Mouse (Mus musculus) gastrocnemius, adult 8-10 months (tissue): Measurements from ENCODE around the gene Gm9817. TPM values are rescaled to one million over a fixed set of nuclear protein-coding genes. Genes with fewer than 3 reads are reported as not detected.

Source experiments
- DNase-seq, 2 experiments: peaks; one replicate each; pipeline ENCODE4 v3.0.0; 2022; ENCODE audit warnings: low spot score in 2 of 2
- total RNA-seq, 4 experiments: library from RNA; stranded (reverse); gene quantifications; 2 replicates each; pipeline ENCODE4 v1.2.4; 2022

Gene Gm9817
- total RNA-seq, 4 experiments from 2014 or later: 0.12 to 0.22 TPM; not detected in 2

DNA sequence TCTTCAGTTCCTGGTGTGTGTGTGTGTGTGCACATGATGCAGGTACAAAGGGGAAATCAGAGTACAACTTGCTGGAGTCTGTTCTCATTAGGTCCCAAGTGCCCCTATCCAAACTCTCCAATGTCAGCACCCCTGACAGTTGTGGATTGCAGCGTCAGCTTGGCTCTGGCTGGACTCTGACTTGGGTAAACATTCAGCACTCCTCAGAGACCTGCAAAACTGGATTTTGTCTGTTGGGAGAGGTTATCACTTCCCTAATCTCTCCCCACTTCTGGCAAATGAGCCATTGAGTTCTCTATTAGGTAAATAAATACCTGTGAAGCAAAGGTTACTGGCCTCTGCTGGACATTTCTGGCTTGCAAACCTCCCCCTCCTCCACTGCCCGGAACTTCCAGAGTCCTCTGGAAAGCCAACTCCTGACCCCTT, 10.3 kb downstream of the Gm9817 start:
- DNase-seq: no peak

GRCm38 (mm10) chr13:45089846-45090245, 11.4 kb downstream of the Gm9817 start:
- no peak for DNase-seq

- no peak for DNase-seq
These were observed 14.3 kb downstream of the Gm9817 start for GRCm38 (mm10) chr13:45092816-45093215.

DNA sequence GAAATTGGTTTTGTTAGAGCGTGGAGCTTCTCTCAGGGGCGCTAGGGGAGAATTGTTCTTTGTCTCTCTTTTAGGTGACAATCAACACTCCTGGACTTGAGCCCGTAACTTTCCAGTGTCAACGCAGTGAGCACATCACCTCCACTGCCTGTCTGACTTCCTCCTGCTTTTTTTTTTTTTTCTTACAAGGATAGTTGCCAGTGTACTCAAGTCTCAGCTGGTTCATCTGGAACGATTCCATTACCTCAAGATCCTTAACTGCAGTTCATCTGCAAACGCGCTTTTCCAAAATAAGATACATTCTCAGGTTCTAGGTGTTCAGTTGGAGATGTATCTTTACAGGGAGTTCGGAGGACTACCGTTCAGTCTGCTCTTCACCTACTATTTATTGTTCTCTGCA, 16.5 kb downstream of the Gm9817 start:
- no peak for DNase-seq

DNA sequence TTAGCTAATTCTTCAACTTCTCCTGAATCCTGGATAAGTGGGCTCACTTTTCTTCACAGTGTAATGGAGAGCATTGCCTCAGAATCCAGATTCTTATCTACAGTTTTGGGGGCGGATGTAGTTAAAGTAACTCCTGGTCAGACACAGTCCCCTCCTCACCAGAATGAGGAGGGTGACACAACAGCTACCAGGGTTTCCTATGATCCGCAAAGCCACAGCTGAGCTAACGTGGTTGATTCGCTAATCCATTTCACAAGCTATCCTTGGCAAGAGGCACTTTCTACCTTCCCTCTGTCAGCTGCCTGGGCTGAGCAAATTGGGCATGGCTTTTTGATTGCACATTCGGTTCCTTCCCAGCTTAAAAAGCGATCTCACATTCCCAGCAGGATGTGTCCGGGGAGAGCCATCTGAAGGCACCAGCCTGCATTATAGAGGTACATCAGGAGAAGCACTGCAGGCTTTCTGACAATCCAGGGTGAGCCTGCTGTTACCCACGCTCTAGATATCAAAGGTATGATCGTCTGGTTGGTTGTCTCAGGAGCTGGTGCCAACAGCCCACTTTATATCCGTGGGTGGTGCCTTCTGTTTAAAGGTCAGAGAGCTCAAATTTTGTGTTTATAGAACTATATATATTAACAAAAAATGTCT, 21.2 kb downstream of the Gm9817 start:
- DNase-seq: no peak

DNA sequence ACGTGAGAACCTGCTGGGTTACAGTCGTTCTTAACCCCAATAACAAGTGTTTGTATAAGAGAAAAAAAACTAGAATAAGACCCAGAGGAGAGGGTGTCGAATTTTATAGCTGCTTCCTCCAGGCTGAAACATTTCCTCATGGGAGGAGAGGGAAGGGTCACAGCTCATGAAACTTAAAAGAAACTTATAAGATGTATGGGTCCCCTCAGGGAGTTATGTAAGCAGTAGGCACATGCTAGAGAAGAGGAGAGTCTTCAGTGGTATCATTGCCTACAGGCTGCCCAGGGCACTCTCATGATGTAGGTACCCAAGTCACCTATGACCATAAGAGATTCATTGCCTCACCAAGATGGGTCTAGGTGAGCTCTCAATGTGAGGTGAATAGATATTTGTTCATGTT, 28.0 kb downstream of the Gm9817 start:
- no peak for DNase-seq

DNA sequence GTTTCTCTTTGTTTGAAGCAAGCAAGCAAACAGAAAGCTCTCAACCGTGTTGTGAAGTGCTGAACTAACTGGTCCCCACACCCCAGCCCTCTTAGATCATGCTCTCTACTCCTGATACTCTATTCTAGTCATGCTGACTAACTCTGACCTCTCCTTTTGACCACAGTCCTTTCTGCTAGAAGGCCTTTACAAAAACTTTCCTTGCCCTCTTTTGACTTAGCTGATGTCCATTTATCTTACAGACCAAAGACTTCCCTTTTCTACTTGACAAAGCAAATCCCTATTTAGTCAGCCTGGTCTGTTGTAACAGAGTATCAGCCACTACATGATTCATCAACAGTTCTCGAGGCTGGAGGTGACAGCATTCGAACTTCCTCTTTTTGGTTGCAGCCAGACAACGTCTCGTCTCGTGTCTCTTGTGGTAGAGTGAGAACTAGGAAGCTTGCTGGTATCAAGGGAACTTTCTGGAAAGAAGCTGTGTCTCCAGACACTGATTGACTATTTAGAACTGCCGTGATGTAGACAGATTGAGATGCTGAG, 30.4 kb downstream of the Gm9817 start:
- DNase-seq: no peak

GRCm38 (mm10) chr13:45118375-45118774, 39.9 kb downstream of the Gm9817 start:
- DNase-seq: no peak

- no peak for DNase-seq
These were observed 40.3 kb downstream of the Gm9817 start for GRCm38 (mm10) chr13:45118822-45119221.

Other genes with a start within 250 kb of the Gm9817 start
- gene Dtnbp1, start 76.5 kb upstream of the Gm9817 start, total RNA-seq: 10 to 100 TPM; 65.6 to 74.7 (median 66.2) TPM